Mouse (Mus musculus): Measurements from ENCODE around the gene Pcgf1. TPM values are rescaled to one million over a fixed set of nuclear protein-coding genes. Genes with fewer than 3 reads are reported as not detected.

Gene Pcgf1
- polyA plus RNA-seq, 1 experiment, result 13.0 TPM

- H3K36me3 ChIP-seq (ENCODE audit: control insufficient read depth, insufficient read depth), result peaks cover 5% of the 10 kb centered on the region
- TF ChIP-seq TCF3 (IDR thresholded peaks at IDR 0.05; ENCODE audit: insufficient read length, low read depth) (no peak), USF1 (IDR thresholded peaks at IDR 0.05; ENCODE audit: low read depth) (no peak), POLR2AphosphoS2 (IDR thresholded peaks at IDR 0.05; ENCODE audit: insufficient read length, low read depth) (no peak), E2F4 (IDR thresholded peaks at IDR 0.05; ENCODE audit: insufficient read depth) (no peak), REST (IDR thresholded peaks at IDR 0.05; ENCODE audit: insufficient read depth, insufficient read length) (no peak), POLR2A (IDR thresholded peaks at IDR 0.05; ENCODE audit: insufficient read length, low read depth) (no peak), MAX (IDR thresholded peaks at IDR 0.05; ENCODE audit: low read depth) (no peak), MYOD1 (IDR thresholded peaks at IDR 0.05; ENCODE audit: control insufficient read depth in 1 of 3, insufficient read length in 2 of 3, low read depth in 2 of 3) (no peak), TCF12 (IDR thresholded peaks at IDR 0.05; ENCODE audit: insufficient read depth, poor library complexity, severe bottlenecking) (no peak), MYOG (IDR thresholded peaks at IDR 0.05; ENCODE audit: control insufficient read depth in 1 of 3, insufficient read depth in 1 of 3, insufficient read length in 2 of 3, low read depth in 2 of 3) (no peak), SRF (IDR thresholded peaks at IDR 0.05; ENCODE audit: control insufficient read depth, insufficient read length, low read depth) (no peak), CEBPB (IDR thresholded peaks at IDR 0.05; ENCODE audit: insufficient read depth, poor library complexity, severe bottlenecking) (no peak)
- no peak within 1 kb of the TSS for H3ac ChIP-seq (ENCODE audit: control insufficient read depth, insufficient read length)
- no peaks in the 10 kb centered on the region for H3K79me2 ChIP-seq (ENCODE audit: control insufficient read depth, insufficient read depth)
- no peak within 1 kb of the TSS for H3K4me3 ChIP-seq
- peak within 1 kb of the TSS; percentile 48 for H3K4me2 ChIP-seq (ENCODE audit: low read depth)
- H3K27me3 ChIP-seq (ENCODE audit: control insufficient read depth, insufficient read depth, insufficient read length), result peaks cover 42% of the 10 kb centered on the region
These were observed 8.7 kb downstream of the Pcgf1 start, which contains the start of gene Lbx2 for GRCm38 (mm10) chr6:83086121-83087035. Lbx2 (plus strand) TSS chr6:83086367.

GRCm38 (mm10) chr6:83087205-83087925 lies 9.7 kb downstream of the Pcgf1 start:
- Histone ChIP-seq H3K4me2 (ENCODE audit: low read depth) (no peak overlapping the region), H3K27me3 (ENCODE audit: control insufficient read depth, insufficient read depth, insufficient read length) (peaks cover 42% of the 10 kb centered on the region), H3K36me3 (ENCODE audit: control insufficient read depth, insufficient read depth) (no peaks in the 10 kb centered on the region), H3ac (ENCODE audit: control insufficient read depth, insufficient read length) (no peak overlapping the region), H3K79me2 (ENCODE audit: control insufficient read depth, insufficient read depth) (no peaks in the 10 kb centered on the region), H3K4me3 (no peak overlapping the region)
- no peak for TF ChIP-seq MYOG (IDR thresholded peaks at IDR 0.05; ENCODE audit: control insufficient read depth in 1 of 3, insufficient read depth in 1 of 3, insufficient read length in 2 of 3, low read depth in 2 of 3)
- no peak for TF ChIP-seq CEBPB (IDR thresholded peaks at IDR 0.05; ENCODE audit: insufficient read depth, poor library complexity, severe bottlenecking)
- no peak for TF ChIP-seq USF1 (IDR thresholded peaks at IDR 0.05; ENCODE audit: low read depth)
- no peak for TF ChIP-seq POLR2A (IDR thresholded peaks at IDR 0.05; ENCODE audit: insufficient read length, low read depth)
- no peak for TF ChIP-seq SRF (IDR thresholded peaks at IDR 0.05; ENCODE audit: control insufficient read depth, insufficient read length, low read depth)
- no peak for TF ChIP-seq E2F4 (IDR thresholded peaks at IDR 0.05; ENCODE audit: insufficient read depth)
- no peak for TF ChIP-seq MYOD1 (IDR thresholded peaks at IDR 0.05; ENCODE audit: control insufficient read depth in 1 of 3, insufficient read length in 2 of 3, low read depth in 2 of 3)
- no peak for TF ChIP-seq POLR2AphosphoS2 (IDR thresholded peaks at IDR 0.05; ENCODE audit: insufficient read length, low read depth)
- TF ChIP-seq REST (IDR thresholded peaks at IDR 0.05; ENCODE audit: insufficient read depth, insufficient read length), result no peak

GRCm38 (mm10) chr6:83087926-83088260 lies 10.2 kb downstream of the Pcgf1 start:
- H3K27me3 ChIP-seq (ENCODE audit: control insufficient read depth, insufficient read depth, insufficient read length), result peaks cover 47% of the 10 kb centered on the region
- H3K79me2 ChIP-seq (ENCODE audit: control insufficient read depth, insufficient read depth), result no peaks in the 10 kb centered on the region
- H3K36me3 ChIP-seq (ENCODE audit: control insufficient read depth, insufficient read depth), result no peaks in the 10 kb centered on the region
- TF ChIP-seq POLR2AphosphoS2 (IDR thresholded peaks at IDR 0.05; ENCODE audit: insufficient read length, low read depth) (no peak), MYOG (IDR thresholded peaks at IDR 0.05; ENCODE audit: control insufficient read depth in 1 of 3, insufficient read depth in 1 of 3, insufficient read length in 2 of 3, low read depth in 2 of 3) (no peak), SRF (IDR thresholded peaks at IDR 0.05; ENCODE audit: control insufficient read depth, insufficient read length, low read depth) (no peak), TCF12 (IDR thresholded peaks at IDR 0.05; ENCODE audit: insufficient read depth, poor library complexity, severe bottlenecking) (no peak), POLR2A (IDR thresholded peaks at IDR 0.05; ENCODE audit: insufficient read length, low read depth) (no peak), MYOD1 (IDR thresholded peaks at IDR 0.05; ENCODE audit: control insufficient read depth in 1 of 3, insufficient read length in 2 of 3, low read depth in 2 of 3) (no peak), REST (IDR thresholded peaks at IDR 0.05; ENCODE audit: insufficient read depth, insufficient read length) (no peak), E2F4 (IDR thresholded peaks at IDR 0.05; ENCODE audit: insufficient read depth) (no peak), CEBPB (IDR thresholded peaks at IDR 0.05; ENCODE audit: insufficient read depth, poor library complexity, severe bottlenecking) (no peak)
- no peak overlapping the region for H3ac ChIP-seq (ENCODE audit: control insufficient read depth, insufficient read length)
- H3K4me3 ChIP-seq, result no peak overlapping the region
- no peak overlapping the region for H3K4me2 ChIP-seq (ENCODE audit: low read depth)

GRCm38 (mm10) chr6:83092416-83093127 lies 14.9 kb downstream of the Pcgf1 start:
- TF ChIP-seq SRF (IDR thresholded peaks at IDR 0.05; ENCODE audit: control insufficient read depth, insufficient read length, low read depth), result no peak
- no peak for TF ChIP-seq CEBPB (IDR thresholded peaks at IDR 0.05; ENCODE audit: insufficient read depth, poor library complexity, severe bottlenecking)
- Histone ChIP-seq H3K4me3 (no peak overlapping the region), H3K27me3 (ENCODE audit: control insufficient read depth, insufficient read depth, insufficient read length) (peaks cover 33% of the 10 kb centered on the region), H3K36me3 (ENCODE audit: control insufficient read depth, insufficient read depth) (no peaks in the 10 kb centered on the region), H3K79me2 (ENCODE audit: control insufficient read depth, insufficient read depth) (no peaks in the 10 kb centered on the region), H3K4me2 (ENCODE audit: low read depth) (no peak overlapping the region), H3ac (ENCODE audit: control insufficient read depth, insufficient read length) (no peak overlapping the region)
